21 mouse cellular contexts compared by ENCODE assay signal in genomic region chr1:75407056-75407455, GRCm38 (mm10). TPM values are rescaled to one million over a fixed set of nuclear protein-coding genes. Genes with fewer than 3 reads are reported as not detected.
DNase-seq lines count a peak whose midpoint lies in the region; ATAC-seq lines count a peak whose summit lies in the region.
"Had no signal": no experiment of that assay in that cellular context is flagged by ENCODE, and none has a peak within 500 bp of the region (broad histone marks: within the 10 kb centered on the region; RNA-seq: fewer than 3 reads in every experiment).

No protein-coding gene starts in this region.

- H3K9ac ChIP-seq in heart, embryonic 11.5 days (ENCODE audit: low read depth, low read length): no peak overlapping the region
- H3K9ac ChIP-seq in heart, embryonic 16.5 days (ENCODE audit: low read length): peak overlapping the region; percentile 39; the same call in 1 of the 2 replicates
- H3K9ac ChIP-seq: forebrain, embryonic 13.5 days; hindbrain, embryonic 13.5 days had no signal

- peaks cover 26% of the 10 kb centered on the region for H3K36me3 ChIP-seq in heart, embryonic 11.5 days (ENCODE audit: control insufficient read depth, insufficient read depth, low read length)
- peaks cover 26% of the 10 kb centered on the region for H3K36me3 ChIP-seq in heart, embryonic 16.5 days (ENCODE audit: control insufficient read depth, insufficient read depth)

- H3K27ac ChIP-seq in heart, embryonic 11.5 days (ENCODE audit: low read depth, low read length): peak overlapping the region; percentile 96
- peak overlapping the region; percentile 88 for H3K27ac ChIP-seq in heart, embryonic 16.5 days (ENCODE audit: low read length)
- H3K27ac ChIP-seq: embryonic facial prominence, embryonic 10.5 days; forebrain, embryonic 13.5 days; hindbrain, embryonic 13.5 days; hindbrain, postnatal 0 days had no signal

- WGBS in heart, embryonic 11.5 days (ENCODE audit: insufficient replicate concordance): 82% methylated on average over 9 of the region's 9 CpGs
- 76% methylated on average over 9 of the region's 9 CpGs for WGBS in heart, embryonic 16.5 days

- H3K4me1 ChIP-seq in heart, embryonic 11.5 days (ENCODE audit: control insufficient read depth, insufficient read depth, low read length): peaks cover 33% of the 10 kb centered on the region
- H3K4me1 ChIP-seq in heart, embryonic 16.5 days (ENCODE audit: control insufficient read depth, insufficient read depth, low read length): peaks cover 26% of the 10 kb centered on the region

- H3K4me2 ChIP-seq in heart, embryonic 11.5 days: no peak overlapping the region
- no peak overlapping the region for H3K4me2 ChIP-seq in heart, embryonic 16.5 days (ENCODE audit: low read depth, low read length)
- H3K4me2 ChIP-seq: forebrain, embryonic 13.5 days; hindbrain, embryonic 13.5 days had no signal

- peak; percentile 63 for DNase-seq in gastrocnemius, postnatal 25 days
- DNase-seq in gastrocnemius, postnatal 10 days: no peak
- DNase-seq in heart, postnatal 10 days: no peak
- DNase-seq in brain, adult 2 months (ENCODE audit: low read depth, low spot score): peak; percentile 49
- DNase-seq in urinary bladder, postnatal 10 days (ENCODE audit: low spot score): no peak
- DNase-seq: adrenal gland, postnatal 14 days; cerebellum, adult 2 months; cerebellum, postnatal 10 days; kidney, adult 11 months; kidney, postnatal 10 days had no signal

- no peak for ATAC-seq in heart, embryonic 11.5 days (replicated peaks; ENCODE audit: insufficient number of reproducible peaks, low FRiP score, low TSS enrichment)
- ATAC-seq in heart, embryonic 16.5 days (replicated peaks; ENCODE audit: extremely low read depth, insufficient read depth, low FRiP score): no peak
- ATAC-seq: activated CD4-positive, CD25-positive, alpha-beta regulatory T cell, adult 4 months; forebrain, embryonic 13.5 days; hindbrain, postnatal 0 days; Patski had no signal

- no peaks in the 10 kb centered on the region for H3K9me3 ChIP-seq in heart, embryonic 11.5 days (replicated peaks; ENCODE audit: control insufficient read depth, low read length)
- no peaks in the 10 kb centered on the region for H3K9me3 ChIP-seq in heart, embryonic 16.5 days (replicated peaks; ENCODE audit: control insufficient read depth, low read length)
- H3K9me3 ChIP-seq: embryonic facial prominence, embryonic 10.5 days; forebrain, embryonic 13.5 days; hindbrain, embryonic 13.5 days had no signal

- H3K27me3 ChIP-seq in heart, embryonic 11.5 days (ENCODE audit: control insufficient read depth, insufficient read depth, low read length): no peaks in the 10 kb centered on the region
- H3K27me3 ChIP-seq in heart, embryonic 16.5 days (ENCODE audit: control insufficient read depth, insufficient read depth, low read length): no peaks in the 10 kb centered on the region
- H3K27me3 ChIP-seq: CH12.LX; forebrain, embryonic 13.5 days; Patski had no signal

- intact Hi-C loops in heart, postnatal 10 days (cut with DNase I): loop anchor here (5.0 kb wide), 1 partner anchor 35 kb away; no protein-coding TSS in a partner anchor

- no peak overlapping the region for H3K4me3 ChIP-seq in heart, embryonic 11.5 days (ENCODE audit: low read depth, low read length)
- no peak overlapping the region for H3K4me3 ChIP-seq in heart, embryonic 16.5 days (ENCODE audit: low read length)
- H3K4me3 ChIP-seq: embryonic facial prominence, embryonic 10.5 days; forebrain, embryonic 13.5 days; hindbrain, embryonic 13.5 days had no signal

RNA-seq across cellular contexts. Expression of gene Gmppa, which starts 28.7 kb away (rescaled TPM):
- 10 to 100 TPM; 32.0 to 37.2 TPM for total RNA-seq in gastrocnemius, postnatal 25 days (2021)
- 10 to 100 TPM; 35.6 to 39.7 TPM for total RNA-seq in gastrocnemius, postnatal 10 days (2021)
- 49.8 and 57.2 TPM in 2 replicates for polyA plus RNA-seq in heart, embryonic 11.5 days (2014; fragmentation: Nextera tagmentation; extraction: Ambion mirVana)
- 10 to 100 TPM; 39.7 to 40.1 TPM for total RNA-seq in heart, postnatal 10 days (2021)
- 72.6 and 85.3 TPM in 2 replicates for polyA plus RNA-seq in heart, embryonic 16.5 days (2015; fragmentation: Nextera tagmentation; extraction: Ambion mirVana)

RNA-seq across cellular contexts. Expression of gene Speg, which starts 32.0 kb away (rescaled TPM):
- total RNA-seq in gastrocnemius, postnatal 25 days (2021): 100 to 1,000 TPM; 200 to 244 TPM
- 100 to 1,000 TPM; 196 to 209 TPM for total RNA-seq in gastrocnemius, postnatal 10 days (2021)
- 60.7 and 66.5 TPM in 2 replicates for polyA plus RNA-seq in heart, embryonic 11.5 days (2014; fragmentation: Nextera tagmentation; extraction: Ambion mirVana)
- 100 to 1,000 TPM; 104 to 112 TPM for total RNA-seq in heart, postnatal 10 days (2021)
- 41.1 and 46.4 TPM in 2 replicates for polyA plus RNA-seq in heart, embryonic 16.5 days (2015; fragmentation: Nextera tagmentation; extraction: Ambion mirVana)
- polyA plus RNA-seq: activated CD4-positive, CD25-positive, alpha-beta regulatory T cell, adult 4 months had no signal

RNA-seq across cellular contexts. Expression of gene Asic4, which starts 43.2 kb away (rescaled TPM):
- not detected for total RNA-seq in gastrocnemius, postnatal 25 days (2021)
- not detected for total RNA-seq in gastrocnemius, postnatal 10 days (2021)
- polyA plus RNA-seq in heart, embryonic 11.5 days (2014; fragmentation: Nextera tagmentation; extraction: Ambion mirVana): 0.11 TPM in 2 replicates
- not detected for total RNA-seq in heart, postnatal 10 days (2021)
- polyA plus RNA-seq in heart, embryonic 16.5 days (2015; fragmentation: Nextera tagmentation; extraction: Ambion mirVana): 0.08 and 0.27 TPM in 2 replicates
- total RNA-seq: CH12.LX; gastrocnemius, postnatal 36 days; hematopoietic stem cell, adult 5-6 weeks had no signal
- polyA plus RNA-seq: activated CD4-positive, CD25-positive, alpha-beta regulatory T cell, adult 4 months had no signal

RNA-seq across cellular contexts. Expression of gene Des, which starts 46.9 kb away (rescaled TPM):
- total RNA-seq in gastrocnemius, postnatal 25 days (2021): 1,000 to 10,000 TPM; 1,914 to 2,104 TPM
- total RNA-seq in gastrocnemius, postnatal 10 days (2021): 1,000 to 10,000 TPM; 1,482 to 1,503 TPM
- 428 and 477 TPM in 2 replicates for polyA plus RNA-seq in heart, embryonic 11.5 days (2014; fragmentation: Nextera tagmentation; extraction: Ambion mirVana)
- 100 to 1,000 TPM; 909 to 916 TPM for total RNA-seq in heart, postnatal 10 days (2021)
- polyA plus RNA-seq in heart, embryonic 16.5 days (2015; fragmentation: Nextera tagmentation; extraction: Ambion mirVana): 469 and 480 TPM in 2 replicates
- total RNA-seq: hematopoietic stem cell, adult 5-6 weeks had no signal
- polyA plus RNA-seq: activated CD4-positive, CD25-positive, alpha-beta regulatory T cell, adult 4 months had no signal

Comparison
In these comparisons a context has a peak if more than half of its experiments do, and no peak if none do; other contexts are left out.
1. DNase-seq: peak in gastrocnemius, postnatal 25 days (single experiment) and brain, adult 2 months (single experiment); none in gastrocnemius, postnatal 10 days (single experiment), heart, postnatal 10 days (0 of 2) and urinary bladder, postnatal 10 days (single experiment).